Mouse (Mus musculus) adrenal gland, adult (tissue): ENCODE results near the gene Prex1.

ENCODE experiments used
- DNase-seq, 2 experiments: peaks; one replicate each; pipeline ENCODE4 v3.0.0; 2022 to 2023; ENCODE audit warnings: low spot score in 1 of 2; ENCODE audit not compliant: inconsistent age in 2 of 2

Gene Prex1

GRCm38 (mm10) chr2:166638947-166639641, 74.5 kb downstream of the Prex1 start:
- DNase-seq = peak in 1 of 2 experiments; percentile 62

- DNase-seq = no peak
Measured at GRCm38 (mm10) chr2:166638079-166638800, 75.4 kb downstream of the Prex1 start.

- no peak for DNase-seq
Measured at GRCm38 (mm10) chr2:166637673-166637990, 76.0 kb downstream of the Prex1 start.

GRCm38 (mm10) chr2:166636867-166637672, 76.6 kb downstream of the Prex1 start:
- no peak for DNase-seq

GRCm38 (mm10) chr2:166635521-166635920, 78.1 kb downstream of the Prex1 start:
- DNase-seq = no peak

- no peak for DNase-seq
Measured at GRCm38 (mm10) chr2:166632571-166633361, 80.9 kb downstream of the Prex1 start.

- DNase-seq = no peak
Measured at GRCm38 (mm10) chr2:166631621-166632171, 81.9 kb downstream of the Prex1 start.

GRCm38 (mm10) chr2:166631189-166631588, 82.4 kb downstream of the Prex1 start:
- DNase-seq = no peak

GRCm38 (mm10) chr2:166629941-166630674, 83.5 kb downstream of the Prex1 start:
- DNase-seq = peak in 1 of 2 experiments; percentile 34

GRCm38 (mm10) chr2:166627578-166627977, 86.1 kb downstream of the Prex1 start:
- DNase-seq = no peak

- no peak for DNase-seq
Measured at GRCm38 (mm10) chr2:166625219-166625618, 88.4 kb downstream of the Prex1 start.

GRCm38 (mm10) chr2:166623081-166623567, 90.5 kb downstream of the Prex1 start:
- DNase-seq = peak in 1 of 2 experiments; percentile 34

- DNase-seq = no peak
Measured at GRCm38 (mm10) chr2:166622590-166622989, 91.0 kb downstream of the Prex1 start.

- DNase-seq = no peak
Measured at GRCm38 (mm10) chr2:166622079-166622478, 91.6 kb downstream of the Prex1 start.

- no peak for DNase-seq
Measured at GRCm38 (mm10) chr2:166620529-166621466, 92.8 kb downstream of the Prex1 start.

- peak in 1 of 2 experiments; percentile 37 for DNase-seq
Measured at GRCm38 (mm10) chr2:166619906-166620490, 93.6 kb downstream of the Prex1 start.

GRCm38 (mm10) chr2:166619270-166619669, 94.4 kb downstream of the Prex1 start:
- no peak for DNase-seq

GRCm38 (mm10) chr2:166617706-166618105, 95.9 kb downstream of the Prex1 start:
- DNase-seq = no peak
